Comparison of ENCODE assay signal across 9 mouse cellular contexts in the genomic region with DNA sequence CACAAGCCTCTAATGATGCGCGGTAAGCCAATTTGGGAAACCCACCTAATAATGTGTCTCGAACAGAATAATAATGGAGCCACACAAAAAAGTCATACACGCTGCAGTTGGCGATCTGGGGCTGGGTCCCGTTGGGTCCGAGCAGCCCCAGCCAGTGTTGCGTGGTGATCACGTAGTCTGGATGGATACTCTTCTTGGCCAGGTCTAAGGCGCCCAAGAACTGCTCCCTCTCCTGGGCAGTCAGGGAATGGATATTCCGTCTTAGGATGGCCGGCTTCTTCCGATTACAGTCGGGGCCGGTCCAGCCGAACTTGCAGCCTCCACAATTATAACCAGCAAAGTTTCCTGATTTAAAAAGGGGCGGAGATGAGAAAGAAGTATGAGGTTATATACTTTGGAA. TPM values are rescaled to one million over a fixed set of nuclear protein-coding genes. Genes with fewer than 3 reads are reported as not detected.
DNase-seq lines count a peak whose midpoint lies in the region; ATAC-seq and TF ChIP-seq lines count a peak whose summit lies in the region.
"Had no signal": no experiment of that assay in that cellular context is flagged by ENCODE, and none has a peak within 500 bp of the region (broad histone marks: within the 10 kb centered on the region; RNA-seq: fewer than 3 reads in every experiment).

No protein-coding gene starts in this region.

- H3K36me3 ChIP-seq in forebrain, embryonic 15.5 days, result no peaks in the 10 kb centered on the region
- H3K36me3 ChIP-seq: embryonic facial prominence, embryonic 15.5 days had no signal

- H3K4me1 ChIP-seq in forebrain, embryonic 15.5 days, result 0 out of 2 replicates have a peak, but pooled peaks cover 5% of the 10 kb centered on the region
- H3K4me1 ChIP-seq: embryonic facial prominence, embryonic 15.5 days had no signal

- 59% methylated on average over 17 of the region's 17 CpGs for WGBS in forebrain, embryonic 15.5 days

- no peak overlapping the region for H3K9ac ChIP-seq in forebrain, embryonic 15.5 days (replicated peaks)
- H3K9ac ChIP-seq: embryonic facial prominence, embryonic 15.5 days had no signal

- peak overlapping the region; percentile 11; the same call in 1 of the 2 replicates for H3K4me2 ChIP-seq in forebrain, embryonic 15.5 days (replicated peaks)
- H3K4me2 ChIP-seq: embryonic facial prominence, embryonic 15.5 days had no signal

- 0 out of 2 replicates have a peak, but pooled peaks have one; percentile 51 for ATAC-seq in forebrain, embryonic 15.5 days (replicated peaks)

- peak; percentile 69 for TF ChIP-seq CTCF in gastrocnemius, adult 2 months (IDR thresholded peaks at IDR 0.05)

- H3K4me3 ChIP-seq in gastrocnemius, adult 2 months, result peak overlapping the region; percentile 62
- 0 out of 2 replicates have a peak overlapping the region, but pooled peaks have one; percentile 9 for H3K4me3 ChIP-seq in forebrain, embryonic 15.5 days
- H3K4me3 ChIP-seq: embryonic facial prominence, embryonic 15.5 days had no signal

- peak; percentile 41 for DNase-seq in gastrocnemius, adult 2 months
- no peak for DNase-seq in gastrocnemius, postnatal 25 days
- DNase-seq in ovary, postnatal 36 days (ENCODE audit: low spot score), result peak; percentile 28
- no peak for DNase-seq in ovary, postnatal 10 days (ENCODE audit: low spot score)
- peak; percentile 25 to 64 for DNase-seq in kidney, postnatal 36 days
- DNase-seq in thymus, postnatal 4 days, result no peak
- no peak for DNase-seq in Muller cell, postnatal 12 days (ENCODE audit: inconsistent ontology term)

- 0 out of 2 replicates have a peak overlapping the region, but pooled peaks have one; percentile 8 for H3K27ac ChIP-seq in gastrocnemius, adult 2 months
- H3K27ac ChIP-seq in forebrain, embryonic 15.5 days (replicated peaks), result no peak overlapping the region
- H3K27ac ChIP-seq: embryonic facial prominence, embryonic 15.5 days had no signal

- no peaks in the 10 kb centered on the region for H3K9me3 ChIP-seq in forebrain, embryonic 15.5 days
- H3K9me3 ChIP-seq: embryonic facial prominence, embryonic 15.5 days had no signal

- intact Hi-C loops in gastrocnemius, adult 2 months (cut with DNase I), result no loop called here

- H3K27me3 ChIP-seq in forebrain, embryonic 15.5 days, result no peaks in the 10 kb centered on the region
- H3K27me3 ChIP-seq: embryonic facial prominence, embryonic 15.5 days had no signal

RNA-seq across cellular contexts. Expression of gene Dct, which starts 9.1 kb away (rescaled TPM):
- under 1 TPM; 0.56 to 0.59 TPM for total RNA-seq in gastrocnemius, adult 2 months (2021)
- under 1 TPM; 0.31 to 0.70 TPM for total RNA-seq in gastrocnemius, postnatal 25 days (2021)
- polyA plus RNA-seq in forebrain, embryonic 15.5 days (2015; fragmentation: Nextera tagmentation; extraction: Ambion mirVana), result 7.2 and 7.3 TPM in 2 replicates

Comparison
In these comparisons a context has a peak if more than half of its experiments do, and no peak if none do; other contexts are left out.
1. DNase-seq: peak in gastrocnemius, adult 2 months (single experiment), ovary, postnatal 36 days (single experiment) and kidney, postnatal 36 days (2 of 2); none in gastrocnemius, postnatal 25 days (single experiment), ovary, postnatal 10 days (single experiment), thymus, postnatal 4 days (single experiment) and Muller cell, postnatal 12 days (single experiment).